Mouse (Mus musculus): ENCODE measurements around the gene Ankrd63. TPM values are rescaled to one million over a fixed set of nuclear protein-coding genes. Genes with fewer than 3 reads are reported as not detected.

The Ankrd63 gene
- polyA plus RNA-seq, 1 experiment from 2014 or later: 0.67 TPM

DNA sequence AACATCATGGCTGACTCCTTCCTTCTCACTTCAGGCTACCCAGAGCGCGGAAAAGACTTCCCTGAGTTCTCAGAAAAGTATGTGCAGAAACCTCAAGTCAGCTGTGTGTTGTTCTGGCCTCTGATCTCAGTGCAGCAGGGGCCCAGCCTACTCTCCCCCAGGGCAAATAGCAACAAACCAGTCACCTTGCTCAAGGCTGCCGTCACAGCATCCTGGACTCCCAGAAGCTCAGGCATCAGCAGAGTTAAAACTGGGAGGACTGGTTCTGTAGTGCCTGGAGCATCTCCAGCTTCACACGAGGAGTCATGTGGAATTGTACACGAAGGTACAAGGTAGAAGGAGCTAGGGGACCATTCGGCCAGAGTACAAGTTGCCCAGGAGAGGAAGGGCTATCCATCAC is 34.5 kb downstream of the Ankrd63 start:
- WGBS: 69% methylated on average over 6 of the region's 6 CpGs
- ATAC-seq (ENCODE audit: extremely low read depth, insufficient number of reproducible peaks, low FRiP score, low TSS enrichment): no peak
- Histone ChIP-seq H3K27ac (replicated peaks) (peak overlapping the region; percentile 50; the same call in 1 of the 2 replicates), H3K27me3 (replicated peaks) (peaks cover 43% of the 10 kb centered on the region), H3K9ac (no peak overlapping the region), H3K4me2 (no peak overlapping the region), H3K36me3 (no peaks in the 10 kb centered on the region), H3K4me3 (no peak overlapping the region), H3K4me1 (peaks cover 54% of the 10 kb centered on the region), H3K9me3 (no peaks in the 10 kb centered on the region)

GRCm38 (mm10) chr2:118667181-118667580 is 36.6 kb downstream of the Ankrd63 start:
- Histone ChIP-seq H3K4me1 (peaks cover 75% of the 10 kb centered on the region), H3K27ac (replicated peaks) (peak overlapping the region; percentile 75), H3K4me3 (no peak overlapping the region), H3K36me3 (no peaks in the 10 kb centered on the region), H3K9me3 (no peaks in the 10 kb centered on the region), H3K9ac (peak overlapping the region; percentile 55), H3K4me2 (peak overlapping the region; percentile 2; the same call in 1 of the 2 replicates), H3K27me3 (replicated peaks) (peaks cover 39% of the 10 kb centered on the region)
- 23% methylated on average over 5 of the region's 5 CpGs for WGBS
- no peak for ATAC-seq (ENCODE audit: extremely low read depth, insufficient number of reproducible peaks, low FRiP score, low TSS enrichment)

GRCm38 (mm10) chr2:118665616-118666015 is 38.1 kb downstream of the Ankrd63 start:
- ATAC-seq (ENCODE audit: extremely low read depth, insufficient number of reproducible peaks, low FRiP score, low TSS enrichment): no peak
- H3K4me3 ChIP-seq: no peak overlapping the region
- peaks cover 76% of the 10 kb centered on the region for H3K4me1 ChIP-seq
- no peaks in the 10 kb centered on the region for H3K36me3 ChIP-seq
- WGBS: 78% methylated on average over 4 of the region's 4 CpGs
- no peaks in the 10 kb centered on the region for H3K9me3 ChIP-seq
- peaks cover 28% of the 10 kb centered on the region for H3K27me3 ChIP-seq (replicated peaks)
- H3K9ac ChIP-seq: peak overlapping the region; percentile 41; the same call in 1 of the 2 replicates
- H3K4me2 ChIP-seq: peak overlapping the region; percentile 32
- peak overlapping the region; percentile 75 for H3K27ac ChIP-seq (replicated peaks)

DNA sequence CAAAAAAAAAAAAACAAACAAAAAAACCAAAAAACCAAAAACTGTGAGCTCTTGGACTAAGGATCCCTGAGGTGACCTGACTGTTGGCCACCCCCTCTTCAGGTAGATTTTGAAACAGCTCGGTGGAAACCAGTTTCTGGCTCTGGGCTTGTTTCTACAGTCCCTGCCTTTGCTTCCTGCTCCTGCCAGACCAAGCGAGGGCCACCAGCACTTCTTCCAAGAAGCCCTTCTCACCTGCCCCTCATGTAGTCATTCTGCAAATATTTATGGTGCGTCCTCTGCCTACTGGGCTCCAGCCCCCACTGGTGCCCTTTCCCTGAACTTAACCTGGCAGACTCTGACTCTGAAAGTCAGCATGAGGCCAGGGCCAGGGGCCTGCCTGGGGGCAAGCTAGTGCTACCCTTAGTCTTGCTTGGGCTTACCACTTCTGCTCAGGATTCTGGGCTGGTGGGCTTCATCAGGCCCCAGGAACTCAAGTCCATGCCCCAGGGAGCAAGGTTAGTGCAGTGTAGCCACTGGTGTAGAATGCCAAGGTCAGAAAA is 38.7 kb downstream of the Ankrd63 start:
- 67% methylated on average over 3 of the region's 3 CpGs for WGBS
- no peak for ATAC-seq (ENCODE audit: extremely low read depth, insufficient number of reproducible peaks, low FRiP score, low TSS enrichment)

GRCm38 (mm10) chr2:118663804-118664766 is 39.7 kb downstream of the Ankrd63 start:
- 36% methylated on average over 19 of the region's 19 CpGs for WGBS

More for the DNA sequence above, 38.7 kb downstream of the Ankrd63 start:
- H3K4me2 ChIP-seq: peak overlapping the region; percentile 32
- peaks cover 28% of the 10 kb centered on the region for H3K27me3 ChIP-seq (replicated peaks)
- no peak overlapping the region for H3K4me3 ChIP-seq
- H3K9me3 ChIP-seq: no peaks in the 10 kb centered on the region
- 0 out of 2 replicates have a peak overlapping the region, but pooled peaks have one; percentile 28 for H3K27ac ChIP-seq (replicated peaks)
- H3K4me1 ChIP-seq: peaks cover 75% of the 10 kb centered on the region
- peak overlapping the region; percentile 41 for H3K9ac ChIP-seq
- no peaks in the 10 kb centered on the region for H3K36me3 ChIP-seq

GRCm38 (mm10) chr2:118662902-118663803 is 40.6 kb downstream of the Ankrd63 start, which contains the start of gene Pak6:
TSS of gene Pak6 (plus strand) at chr2:118663303.
- no peaks in the 10 kb centered on the region for H3K36me3 ChIP-seq
- H3K27me3 ChIP-seq (replicated peaks): peaks cover 28% of the 10 kb centered on the region
- H3K4me1 ChIP-seq: peaks cover 83% of the 10 kb centered on the region
- no peaks in the 10 kb centered on the region for H3K9me3 ChIP-seq
- H3K4me3 ChIP-seq: peak within 1 kb of the TSS; percentile 61
- ATAC-seq (ENCODE audit: extremely low read depth, insufficient number of reproducible peaks, low FRiP score, low TSS enrichment): no peak
- peak within 1 kb of the TSS; percentile 85 for H3K9ac ChIP-seq
- peak within 1 kb of the TSS; percentile 91 for H3K4me2 ChIP-seq
- H3K27ac ChIP-seq (replicated peaks): peak within 1 kb of the TSS; percentile 25
- 3% methylated on average over 37 of the region's 37 CpGs for WGBS

More at GRCm38 (mm10) chr2:118663804-118664766, 39.7 kb downstream of the Ankrd63 start:
- Histone ChIP-seq H3K9me3 (no peaks in the 10 kb centered on the region), H3K4me2 (peak overlapping the region; percentile 91), H3K27me3 (replicated peaks) (peaks cover 28% of the 10 kb centered on the region), H3K27ac (replicated peaks) (peak overlapping the region; percentile 25), H3K4me1 (peaks cover 75% of the 10 kb centered on the region), H3K36me3 (no peaks in the 10 kb centered on the region), H3K4me3 (peak overlapping the region; percentile 61), H3K9ac (peak overlapping the region; percentile 85)
- 0 out of 2 replicates have a peak, but pooled peaks have one; percentile 17 for ATAC-seq (ENCODE audit: extremely low read depth, insufficient number of reproducible peaks, low FRiP score, low TSS enrichment)

- Histone ChIP-seq H3K36me3 (no peaks in the 10 kb centered on the region), H3K27ac (replicated peaks) (no peak overlapping the region), H3K9ac (no peak overlapping the region), H3K4me1 (peaks cover 82% of the 10 kb centered on the region), H3K4me2 (no peak overlapping the region), H3K4me3 (no peak overlapping the region), H3K27me3 (replicated peaks) (peaks cover 28% of the 10 kb centered on the region), H3K9me3 (no peaks in the 10 kb centered on the region)
- WGBS: 76% methylated on average over 9 of the region's 9 CpGs
- ATAC-seq (ENCODE audit: extremely low read depth, insufficient number of reproducible peaks, low FRiP score, low TSS enrichment): no peak
Measured at GRCm38 (mm10) chr2:118661891-118662290, 41.9 kb downstream of the Ankrd63 start.

DNA sequence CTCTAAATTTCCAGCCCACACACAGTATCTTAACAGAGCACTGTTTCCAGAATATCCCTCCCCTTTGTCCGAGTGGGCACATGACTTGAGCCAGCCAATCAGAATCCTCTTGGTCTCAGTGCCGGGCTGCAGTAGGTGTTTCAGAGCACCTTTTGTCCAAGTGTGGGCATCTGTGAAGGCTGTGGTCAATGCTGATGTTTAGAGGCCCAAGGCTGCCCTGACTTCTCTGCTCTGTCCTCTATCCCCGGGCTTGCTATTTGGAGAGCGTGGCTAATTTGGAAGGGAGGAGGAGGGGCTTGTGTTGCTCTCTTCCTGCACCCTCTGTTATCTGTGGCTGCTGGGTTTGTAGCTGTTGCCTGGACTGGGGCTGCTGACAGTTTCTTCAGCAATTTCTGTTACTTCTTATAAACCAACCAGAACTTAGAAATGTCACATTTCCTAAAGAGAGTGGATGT is 43.7 kb downstream of the Ankrd63 start:
- ATAC-seq (ENCODE audit: extremely low read depth, insufficient number of reproducible peaks, low FRiP score, low TSS enrichment): peak; percentile 22; the same call in 1 of the 2 replicates
- 0% methylated on average over 4 of the region's 4 CpGs for WGBS
- H3K4me2 ChIP-seq: peak overlapping the region; percentile 67

DNA sequence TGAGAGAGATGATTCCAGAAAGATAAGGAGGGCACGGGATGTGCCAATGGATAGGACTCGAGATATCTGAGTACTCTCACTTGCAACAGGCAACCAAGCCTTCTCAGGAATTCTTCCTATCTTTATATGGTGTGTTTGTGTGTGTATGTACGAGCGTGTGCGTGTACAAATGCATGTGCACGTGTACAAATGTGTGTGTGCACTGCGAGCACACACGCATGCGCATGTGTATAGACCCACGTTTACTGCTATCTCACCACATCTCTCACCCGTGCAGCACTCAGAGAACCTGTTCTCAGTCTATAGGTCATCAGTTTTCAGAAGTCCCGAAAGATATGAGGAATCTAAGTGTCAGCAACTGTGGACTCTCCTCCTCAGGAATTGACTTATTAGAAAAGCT is 44.3 kb downstream of the Ankrd63 start:
- H3K9me3 ChIP-seq: no peaks in the 10 kb centered on the region
- peaks cover 68% of the 10 kb centered on the region for H3K4me1 ChIP-seq
- peak overlapping the region; percentile 50 for H3K4me3 ChIP-seq
- peak overlapping the region; percentile 68; the same call in 1 of the 2 replicates for H3K9ac ChIP-seq
- peaks cover 22% of the 10 kb centered on the region for H3K27me3 ChIP-seq (replicated peaks)
- WGBS: 65% methylated on average over 12 of the region's 12 CpGs
- peak overlapping the region; percentile 67 for H3K4me2 ChIP-seq
- no peaks in the 10 kb centered on the region for H3K36me3 ChIP-seq
- ATAC-seq (ENCODE audit: extremely low read depth, insufficient number of reproducible peaks, low FRiP score, low TSS enrichment): no peak
- H3K27ac ChIP-seq (replicated peaks): peak overlapping the region; percentile 78

More for the DNA sequence above, 43.7 kb downstream of the Ankrd63 start:
- Histone ChIP-seq H3K36me3 (no peaks in the 10 kb centered on the region), H3K9ac (peak overlapping the region; percentile 68), H3K4me3 (peak overlapping the region; percentile 50), H3K27me3 (replicated peaks) (peaks cover 24% of the 10 kb centered on the region), H3K9me3 (no peaks in the 10 kb centered on the region), H3K27ac (replicated peaks) (peak overlapping the region; percentile 78), H3K4me1 (peaks cover 73% of the 10 kb centered on the region)

DNA sequence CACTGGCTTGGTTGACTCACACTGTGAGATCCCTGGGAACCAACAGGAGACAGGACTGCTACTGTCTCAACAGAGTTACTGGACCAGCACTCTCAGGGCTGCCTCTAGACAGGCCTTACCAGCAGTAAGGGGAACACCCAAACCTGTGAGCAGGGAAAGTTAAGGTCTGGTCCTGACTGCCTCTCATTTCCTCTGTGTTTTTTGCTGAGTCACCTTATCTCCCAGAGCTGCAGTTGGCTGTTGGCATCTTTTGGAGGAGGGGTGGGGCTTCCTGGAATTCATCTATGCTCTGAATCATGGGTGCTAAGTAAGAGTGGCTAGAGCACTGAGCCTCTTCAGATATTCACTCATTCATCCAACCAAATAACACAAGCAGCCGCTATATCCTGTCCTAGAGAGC is 44.7 kb downstream of the Ankrd63 start:
- peaks cover 68% of the 10 kb centered on the region for H3K4me1 ChIP-seq
- 63% methylated on average over 1 of the region's 1 CpGs for WGBS
- no peaks in the 10 kb centered on the region for H3K9me3 ChIP-seq
- no peaks in the 10 kb centered on the region for H3K36me3 ChIP-seq
- H3K4me3 ChIP-seq: 0 out of 2 replicates have a peak overlapping the region, but pooled peaks have one; percentile 50
- no peak overlapping the region for H3K9ac ChIP-seq
- peak overlapping the region; percentile 78 for H3K27ac ChIP-seq (replicated peaks)
- H3K27me3 ChIP-seq (replicated peaks): peaks cover 18% of the 10 kb centered on the region
- H3K4me2 ChIP-seq: peak overlapping the region; percentile 67
- peak; percentile 56 for ATAC-seq (ENCODE audit: extremely low read depth, insufficient number of reproducible peaks, low FRiP score, low TSS enrichment)

Measured in heart, embryonic 13.5 days (tissue).